Mouse (Mus musculus) MEL (cell line): ENCODE data around the gene Tmtc4. TPM values are rescaled to one million over a fixed set of nuclear protein-coding genes. Genes with fewer than 3 reads are reported as not detected.

ENCODE experiments used
- DNase-seq: peaks from one replicate; pipeline ENCODE4 v3.0.0; 2011; ENCODE audit warnings: low read depth, low spot score
- H3K27ac ChIP-seq: 2 replicates; pipeline ENCODE4 v1.5.1; 2012; ENCODE audit warnings: low read depth, mild to moderate bottlenecking, control low read depth, low read length, moderate library complexity; ENCODE audit not compliant: control insufficient read depth
- H3K27me3 ChIP-seq, 2 experiments: fragments of 150-350 bp in 1 of 2; sonication (generic) in 1 of 2; 2 replicates each; pipeline ENCODE4 v1.6.1; 2012; ENCODE audit warnings: low read length in 2 of 2, mild to moderate bottlenecking in 2 of 2, improper control_type of control experiment in 1 of 2, moderate library complexity in 1 of 2; ENCODE audit not compliant: insufficient read depth in 2 of 2, control insufficient read depth in 1 of 2
- H3K36me3 ChIP-seq, 2 experiments: 2 replicates each; pipeline ENCODE4 v1.6.1; 2012 to 2014; ENCODE audit warnings: low read length in 2 of 2, improper control_type of control experiment in 1 of 2, inconsistent platforms in 1 of 2, mild to moderate bottlenecking in 1 of 2; ENCODE audit not compliant: insufficient read depth in 2 of 2, control insufficient read depth in 1 of 2
- H3K4me1 ChIP-seq, 2 experiments: fragments of 150-350 bp in 1 of 2; sonication (generic) in 1 of 2; 2 replicates each; pipeline ENCODE4 v1.6.1; 2012; ENCODE audit warnings: low read length in 2 of 2, improper control_type of control experiment in 1 of 2, mild to moderate bottlenecking in 1 of 2; ENCODE audit not compliant: insufficient read depth in 2 of 2, control insufficient read depth in 1 of 2
- H3K4me3 ChIP-seq, 2 experiments: fragments of 150-350 bp in 1 of 2; sonication (generic) in 1 of 2; 2 replicates each; pipeline ENCODE4 v1.5.1; 2012; ENCODE audit warnings: low read depth in 2 of 2, low read length in 2 of 2, mild to moderate bottlenecking in 2 of 2, moderate library complexity in 2 of 2, control low read depth in 1 of 2, improper control_type of control experiment in 1 of 2; ENCODE audit not compliant: control insufficient read depth in 1 of 2, insufficient read depth in 1 of 2
- H3K79me2 ChIP-seq: 2 replicates; pipeline ENCODE4 v1.6.1; 2012; ENCODE audit warnings: mild to moderate bottlenecking, low read length, moderate library complexity; ENCODE audit not compliant: control insufficient read depth, poor library complexity, insufficient read depth
- H3K9ac ChIP-seq: 2 replicates; pipeline ENCODE4 v1.6.1; 2012; ENCODE audit warnings: low read depth, mild to moderate bottlenecking, control low read depth, low read length, moderate library complexity; ENCODE audit not compliant: control insufficient read depth, poor library complexity, severe bottlenecking
- H3K9me3 ChIP-seq: fragments of 150-350 bp; sonication (generic); replicated peaks from 2 replicates; pipeline ENCODE4 v1.6.1; 2012; ENCODE audit warnings: mild to moderate bottlenecking, low read length, improper control_type of control experiment, moderate library complexity; ENCODE audit not compliant: insufficient read depth
- BHLHE40 ChIP-seq: IDR thresholded peaks from 2 replicates; pipeline ENCODE4 v1.6.1; 2012; ENCODE audit warnings: low read depth, mild to moderate bottlenecking, inconsistent platforms, low read length, improper control_type of control experiment, borderline replicate concordance
- CHD1 ChIP-seq: IDR thresholded peaks from 2 replicates; pipeline ENCODE4 v1.6.1; 2012; ENCODE audit warnings: low read depth, mild to moderate bottlenecking, inconsistent platforms, low read length, improper control_type of control experiment
- CHD2 ChIP-seq: IDR thresholded peaks from 2 replicates; pipeline ENCODE4 v1.6.1; 2011; ENCODE audit warnings: low read length, improper control_type of control experiment
- CTCF ChIP-seq, 3 experiments: IDR thresholded peaks in 2 of 3; conservative IDR thresholded peaks in 1 of 3; 2 replicates each; pipeline ENCODE4 v1.5.1; 2011 to 2012; ENCODE audit warnings: low read length in 3 of 3, low read depth in 2 of 3, mild to moderate bottlenecking in 2 of 3, improper control_type of control experiment in 1 of 3, inconsistent platforms in 1 of 3, mixed read lengths in 1 of 3, moderate library complexity in 1 of 3; ENCODE audit not compliant: control insufficient read depth in 1 of 3, insufficient read depth in 1 of 3, poor library complexity in 1 of 3, severe bottlenecking in 1 of 3
- E2F4 ChIP-seq: IDR thresholded peaks from 2 replicates; pipeline ENCODE4 v1.6.1; 2011; ENCODE audit warnings: low read depth, low read length, improper control_type of control experiment, borderline replicate concordance
- ELF1 ChIP-seq: IDR thresholded peaks from 2 replicates; pipeline ENCODE4 v1.6.1; 2014; ENCODE audit warnings: low read depth, mild to moderate bottlenecking, inconsistent platforms, low read length, improper control_type of control experiment, moderate library complexity
- EP300 ChIP-seq, 2 experiments: IDR thresholded peaks; 2 replicates each; pipeline ENCODE4 v1.6.1; 2011; ENCODE audit warnings: improper control_type of control experiment in 2 of 2, low read length in 2 of 2, low read depth in 1 of 2, mild to moderate bottlenecking in 1 of 2
- ETS1 ChIP-seq: IDR thresholded peaks from 2 replicates; pipeline ENCODE4 v1.6.1; 2012; ENCODE audit warnings: low read depth, mild to moderate bottlenecking, inconsistent platforms, low read length, improper control_type of control experiment, moderate library complexity
- GABPA ChIP-seq: IDR thresholded peaks from 2 replicates; pipeline ENCODE4 v1.6.1; 2012; ENCODE audit warnings: low read depth, mild to moderate bottlenecking, inconsistent platforms, low read length, improper control_type of control experiment, moderate library complexity
- GATA1 ChIP-seq: IDR thresholded peaks from 2 replicates; pipeline ENCODE4 v1.6.1; 2011; ENCODE audit warnings: low read depth, low read length, improper control_type of control experiment
- HCFC1 ChIP-seq: IDR thresholded peaks from 2 replicates; pipeline ENCODE4 v1.6.1; 2012; ENCODE audit warnings: low read depth, mild to moderate bottlenecking, inconsistent platforms, low read length, improper control_type of control experiment, moderate library complexity
- JUND ChIP-seq: IDR thresholded peaks from 2 replicates; pipeline ENCODE4 v1.6.1; 2011; ENCODE audit warnings: low read depth, mild to moderate bottlenecking, improper control_type of control experiment, low read length
- KAT2A ChIP-seq: conservative IDR thresholded peaks from 2 replicates; pipeline ENCODE4 v1.6.1; 2012; ENCODE audit warnings: low read depth, low read length, improper control_type of control experiment, inconsistent platforms
- MEF2A ChIP-seq: IDR thresholded peaks from 2 replicates; pipeline ENCODE4 v1.6.1; 2014; ENCODE audit warnings: low read depth, mild to moderate bottlenecking, inconsistent platforms, low read length, improper control_type of control experiment; ENCODE audit not compliant: poor library complexity, insufficient replicate concordance, severe bottlenecking; ENCODE audit errors: extremely low read depth
- MYB ChIP-seq: IDR thresholded peaks from 2 replicates; pipeline ENCODE4 v1.6.1; 2011; ENCODE audit warnings: mild to moderate bottlenecking, low read depth, low read length, improper control_type of control experiment
- MYC ChIP-seq: IDR thresholded peaks from 2 replicates; pipeline ENCODE4 v1.6.1; 2011; ENCODE audit warnings: low read depth, mild to moderate bottlenecking, low read length, improper control_type of control experiment, moderate library complexity
- NELFE ChIP-seq: IDR thresholded peaks from 2 replicates; pipeline ENCODE4 v1.6.1; 2011; ENCODE audit warnings: low read depth, low read length, improper control_type of control experiment
- NRF1 ChIP-seq: IDR thresholded peaks from 2 replicates; pipeline ENCODE4 v1.6.1; 2014; ENCODE audit warnings: low read depth, mild to moderate bottlenecking, inconsistent platforms, low read length, improper control_type of control experiment, moderate library complexity; ENCODE audit not compliant: poor library complexity, insufficient read depth, severe bottlenecking
- POLR2A ChIP-seq, 2 experiments: IDR thresholded peaks; 2 replicates each; pipeline ENCODE4 v1.6.1; 2011 to 2012; ENCODE audit warnings: low read length in 2 of 2, mild to moderate bottlenecking in 2 of 2, control low read depth in 1 of 2, improper control_type of control experiment in 1 of 2, low read depth in 1 of 2, moderate library complexity in 1 of 2; ENCODE audit not compliant: control insufficient read depth in 1 of 2, insufficient read depth in 1 of 2, poor library complexity in 1 of 2
- POLR2AphosphoS2 ChIP-seq: IDR thresholded peaks from 2 replicates; pipeline ENCODE4 v1.6.1; 2011; ENCODE audit warnings: low read length, improper control_type of control experiment
- RAD21 ChIP-seq: IDR thresholded peaks from 2 replicates; pipeline ENCODE4 v1.6.1; 2011; ENCODE audit warnings: mild to moderate bottlenecking, low read depth, low read length, improper control_type of control experiment
- SIN3A ChIP-seq: IDR thresholded peaks from 2 replicates; pipeline ENCODE4 v1.6.1; 2012; ENCODE audit warnings: low read length, improper control_type of control experiment, inconsistent platforms
- TAL1 ChIP-seq: IDR thresholded peaks from 2 replicates; pipeline ENCODE4 v1.6.1; 2012; ENCODE audit warnings: mild to moderate bottlenecking, inconsistent platforms, low read length, moderate library complexity, mixed read lengths
- TBP ChIP-seq: IDR thresholded peaks from 2 replicates; pipeline ENCODE4 v1.8.0; 2011; ENCODE audit warnings: low read depth, low read length, improper control_type of control experiment
- TCF12 ChIP-seq: IDR thresholded peaks from 2 replicates; pipeline ENCODE4 v1.6.1; 2014; ENCODE audit warnings: low read depth, mild to moderate bottlenecking, inconsistent platforms, low read length, improper control_type of control experiment, moderate library complexity
- USF1 ChIP-seq: IDR thresholded peaks from 2 replicates; pipeline ENCODE4 v1.6.1; 2014; ENCODE audit warnings: low read depth, mild to moderate bottlenecking, inconsistent platforms, low read length, improper control_type of control experiment, moderate library complexity
- ZC3H11A ChIP-seq: IDR thresholded peaks from 2 replicates; pipeline ENCODE4 v1.6.1; 2012; ENCODE audit warnings: low read depth, mild to moderate bottlenecking, inconsistent platforms, low read length, improper control_type of control experiment
- ZKSCAN1 ChIP-seq: IDR thresholded peaks from 2 replicates; pipeline ENCODE4 v1.6.1; 2012; ENCODE audit warnings: low read depth, mild to moderate bottlenecking, inconsistent platforms, low read length, improper control_type of control experiment, moderate library complexity
- ZMIZ1 ChIP-seq: IDR thresholded peaks from 2 replicates; pipeline ENCODE4 v1.6.1; 2012; ENCODE audit warnings: low read depth, mild to moderate bottlenecking, inconsistent platforms, low read length, improper control_type of control experiment, moderate library complexity
- polyA plus RNA-seq, 2 experiments: library from polyadenylated mRNA; stranded (reverse) in 1 of 2; unstranded in 1 of 2; fragments of >175 nt in 1 of 2; fragments of >200 nt in 1 of 2; gene quantifications; 2 replicates each; pipeline versions ENCODE4 v1.2.1 to v1.2.4; 2012; ENCODE audit warnings: low replicate concordance in 2 of 2, low read depth in 1 of 2; ENCODE audit not compliant: insufficient read length in 2 of 2, insufficient read depth in 1 of 2, missing spikeins in 1 of 2
- total RNA-seq: library from RNA; depleted of rRNA; stranded (reverse); fragments of 300-350 nt; gene quantifications from 2 replicates; pipeline ENCODE4 v1.2.3, GENCODE M21; 2012

Gene Tmtc4
- total and polyA plus RNA-seq, 3 experiments: 10.4 to 11.5 TPM; not detected in 1

DNA sequence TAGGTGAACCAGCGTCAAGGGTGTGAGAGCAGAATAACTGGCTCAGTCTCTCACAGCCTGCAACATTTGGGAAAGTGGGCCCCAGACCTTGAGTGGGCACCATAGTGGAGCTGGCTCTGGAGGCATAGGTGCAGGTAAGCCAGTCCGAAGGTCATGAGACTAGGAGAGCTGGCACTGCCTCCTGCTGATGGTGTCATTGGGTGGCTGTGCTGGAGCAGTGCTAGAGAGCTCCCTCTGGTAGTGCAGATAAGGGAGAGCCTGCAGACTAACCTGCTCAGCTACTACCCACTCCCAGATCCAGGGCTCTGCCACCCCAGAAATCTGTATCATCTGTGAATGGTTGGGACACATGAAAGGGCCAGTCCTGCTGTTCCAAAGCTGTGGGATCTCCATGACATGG, 10.1 kb upstream of the Tmtc4 start:
- Histone ChIP-seq H3K27me3 (peaks cover 2 to 4% of the 10 kb centered on the region in 2 experiments; a peak in 3 of 4 replicates), H3K4me1 (no peaks in the 10 kb centered on the region), H3K79me2 (no peaks in the 10 kb centered on the region), H3K9me3 (no peaks in the 10 kb centered on the region), H3K4me3 (no peak overlapping the region), H3K9ac (no peak overlapping the region), H3K36me3 (no peaks in the 10 kb centered on the region), H3K27ac (no peak overlapping the region)
- DNase-seq: no peak
- TF ChIP-seq CTCF (IDR thresholded peaks at IDR 0.05 in 2 of 3, conservative IDR thresholded peaks at IDR 0.05 in 1 of 3; ENCODE audit: control insufficient read depth in 1 of 3, insufficient read depth in 1 of 3, low read depth in 2 of 3, low read length in 3 of 3, poor library complexity in 1 of 3, severe bottlenecking in 1 of 3) (no peak), SIN3A (no peak), E2F4 (no peak), HCFC1 (no peak), POLR2A (IDR thresholded peaks at IDR 0.05; ENCODE audit: control insufficient read depth in 1 of 2, insufficient read depth in 1 of 2, low read depth in 1 of 2, low read length in 2 of 2, poor library complexity in 1 of 2) (no peak), NRF1 (no peak), CHD2 (no peak), EP300 (IDR thresholded peaks at IDR 0.05; ENCODE audit: low read depth in 1 of 2, low read length in 2 of 2) (no peak), GATA1 (no peak), TBP (no peak), NELFE (no peak), MEF2A (no peak), ZKSCAN1 (no peak), ZMIZ1 (no peak), TCF12 (no peak), MYC (no peak), KAT2A (no peak), ZC3H11A (no peak)

- no peak for DNase-seq
Observed at GRCm38 (mm10) chr14:122992937-122993336, 9.1 kb upstream of the Tmtc4 start.

More at GRCm38 (mm10) chr14:122992937-122993336, 9.1 kb upstream of the Tmtc4 start:
- Histone ChIP-seq H3K9ac (no peak overlapping the region), H3K4me1 (no peaks in the 10 kb centered on the region), H3K36me3 (no peaks in the 10 kb centered on the region), H3K27me3 (peaks cover 2 to 4% of the 10 kb centered on the region in 2 experiments; a peak in 3 of 4 replicates), H3K79me2 (no peaks in the 10 kb centered on the region), H3K4me3 (no peak overlapping the region), H3K9me3 (no peaks in the 10 kb centered on the region), H3K27ac (no peak overlapping the region)
- no peak for TF ChIP-seq BHLHE40
- no peak for TF ChIP-seq POLR2AphosphoS2
- TF ChIP-seq ELF1: no peak
- TF ChIP-seq HCFC1: no peak
- no peak for TF ChIP-seq GABPA
- no peak for TF ChIP-seq TBP
- TF ChIP-seq RAD21: no peak
- TF ChIP-seq ZMIZ1: no peak
- no peak for TF ChIP-seq JUND
- TF ChIP-seq ZC3H11A: no peak
- TF ChIP-seq USF1: no peak
- TF ChIP-seq CHD1: no peak
- TF ChIP-seq TAL1: no peak
- no peak for TF ChIP-seq MEF2A
- TF ChIP-seq GATA1: no peak
- TF ChIP-seq NELFE: no peak
- no peak for TF ChIP-seq CHD2
- no peak for TF ChIP-seq KAT2A
- no peak for TF ChIP-seq ETS1
- TF ChIP-seq MYB: no peak
